Mouse (Mus musculus) thymus, adult 2 months (tissue): ENCODE results near the gene Pnliprp1. TPM values are rescaled to one million over a fixed set of nuclear protein-coding genes. Genes with fewer than 3 reads are reported as not detected.

Experiments
- DNase-seq: peaks from one replicate; pipeline ENCODE4 v3.0.0; 2021
- H3K27ac ChIP-seq: fragments of 200-500 bp; 2 replicates; pipeline ENCODE4 v1.5.1; 2012; ENCODE audit warnings: low read length, control low read depth; ENCODE audit not compliant: control insufficient read depth, insufficient read depth
- H3K27me3 ChIP-seq: fragments of 200-500 bp; 2 replicates; pipeline ENCODE4 v1.6.1; 2012; ENCODE audit warnings: mild to moderate bottlenecking, low read length, moderate library complexity, mixed read lengths; ENCODE audit not compliant: control insufficient read depth, insufficient read depth
- H3K36me3 ChIP-seq: fragments of 200-500 bp; 2 replicates; pipeline ENCODE4 v1.6.1; 2012; ENCODE audit warnings: mild to moderate bottlenecking, low read length, moderate library complexity; ENCODE audit not compliant: control insufficient read depth, insufficient read depth
- H3K4me1 ChIP-seq: fragments of 200-500 bp; replicated peaks from 2 replicates; pipeline ENCODE4 v1.6.1; 2012; ENCODE audit warnings: low read length; ENCODE audit not compliant: control insufficient read depth, insufficient read depth
- H3K4me3 ChIP-seq: fragments of 200-500 bp; 2 replicates; pipeline ENCODE4 v1.5.1; 2012; ENCODE audit warnings: mild to moderate bottlenecking, low read length, control low read depth, moderate library complexity; ENCODE audit not compliant: control insufficient read depth, insufficient read depth
- CTCF ChIP-seq: fragments of 200-500 bp; IDR thresholded peaks from 2 replicates; pipeline ENCODE4 v1.5.1; 2012; ENCODE audit warnings: mild to moderate bottlenecking, control low read depth, low read length, moderate library complexity, borderline replicate concordance; ENCODE audit not compliant: control insufficient read depth, poor library complexity, insufficient read depth; ENCODE audit errors: extremely low read depth
- POLR2A ChIP-seq: fragments of 200-500 bp; IDR thresholded peaks from 2 replicates; pipeline ENCODE4 v1.6.1; 2012; ENCODE audit warnings: mild to moderate bottlenecking, low read length, control low read depth, moderate library complexity; ENCODE audit not compliant: control insufficient read depth, poor library complexity, insufficient read depth; ENCODE audit errors: extremely low read depth
- WGBS: fragments of 180-500 bp; shearing (Covaris S2); methylation state at CpG from one replicate; pipeline ENCODE4 v1.1.7; 2018; 5-methylcytosine and 5-hydroxymethylcytosine counted together
- polyA plus RNA-seq: library from polyadenylated mRNA; depleted of rRNA; stranded (reverse); fragments of >200 nt; gene quantifications from 2 replicates; pipeline ENCODE4 v1.2.3, GENCODE M21; 2012; rRNA removed

The Pnliprp1 gene
- polyA plus RNA-seq = 0.44 TPM in 1 of 2 replicates, not detected in the other

GRCm38 (mm10) chr19:58728445-58729031, at the start of gene Pnliprp1:
TSS of gene Pnliprp1 (plus strand) at chr19:58728887.
- Histone ChIP-seq H3K36me3 (no peaks in the 10 kb centered on the region), H3K4me1 (no peaks in the 10 kb centered on the region), H3K27me3 (no peaks in the 10 kb centered on the region), H3K4me3 (no peak within 1 kb of the TSS), H3K27ac (no peak within 1 kb of the TSS)
- 71% methylated on average over 5 of the region's 5 CpGs for WGBS
- DNase-seq = no peak
- TF ChIP-seq POLR2A = no peak
- TF ChIP-seq CTCF = no peak

- no peaks in the 10 kb centered on the region for H3K4me1 ChIP-seq
- H3K36me3 ChIP-seq = no peaks in the 10 kb centered on the region
- H3K4me3 ChIP-seq = no peak overlapping the region
- H3K27me3 ChIP-seq = no peaks in the 10 kb centered on the region
- 62% methylated on average over 1 of the region's 1 CpGs for WGBS
- no peak for DNase-seq
- TF ChIP-seq CTCF (no peak), POLR2A (no peak)
- H3K27ac ChIP-seq = no peak overlapping the region
Measured at GRCm38 (mm10) chr19:58688933-58689332, 39.8 kb upstream of the Pnliprp1 start.

- WGBS = 91% methylated on average over 3 of the region's 3 CpGs
- no peak for DNase-seq
- no peaks in the 10 kb centered on the region for H3K36me3 ChIP-seq
- no peak for TF ChIP-seq POLR2A
- no peak for TF ChIP-seq CTCF
- H3K4me3 ChIP-seq = no peak overlapping the region
- H3K4me1 ChIP-seq = no peaks in the 10 kb centered on the region
- H3K27me3 ChIP-seq = no peaks in the 10 kb centered on the region
- H3K27ac ChIP-seq = no peak overlapping the region
Measured at GRCm38 (mm10) chr19:58695314-58695713, 33.4 kb upstream of the Pnliprp1 start.

- TF ChIP-seq CTCF = no peak
- TF ChIP-seq POLR2A = no peak
- no peak for DNase-seq
- H3K27ac ChIP-seq = no peak overlapping the region
- H3K27me3 ChIP-seq = no peaks in the 10 kb centered on the region
- no peaks in the 10 kb centered on the region for H3K36me3 ChIP-seq
- H3K4me1 ChIP-seq = no peaks in the 10 kb centered on the region
- H3K4me3 ChIP-seq = no peak overlapping the region
- WGBS = 92% methylated on average over 2 of the region's 2 CpGs
Measured at GRCm38 (mm10) chr19:58696235-58696634, 32.5 kb upstream of the Pnliprp1 start.

- DNase-seq = no peak
- TF ChIP-seq CTCF = no peak
- no peak for TF ChIP-seq POLR2A
- 88% methylated on average over 4 of the region's 4 CpGs for WGBS
Measured at GRCm38 (mm10) chr19:58704556-58704955, 24.1 kb upstream of the Pnliprp1 start.

GRCm38 (mm10) chr19:58708611-58709010, 20.1 kb upstream of the Pnliprp1 start:
- no peaks in the 10 kb centered on the region for H3K36me3 ChIP-seq
- H3K27me3 ChIP-seq = no peaks in the 10 kb centered on the region
- H3K4me3 ChIP-seq = no peak overlapping the region
- no peak for DNase-seq
- H3K27ac ChIP-seq = no peak overlapping the region
- no peaks in the 10 kb centered on the region for H3K4me1 ChIP-seq
- WGBS = 74% methylated on average over 3 of the region's 3 CpGs
- no peak for TF ChIP-seq CTCF
- no peak for TF ChIP-seq POLR2A

More at GRCm38 (mm10) chr19:58704556-58704955, 24.1 kb upstream of the Pnliprp1 start:
- Histone ChIP-seq H3K4me3 (no peak overlapping the region), H3K4me1 (no peaks in the 10 kb centered on the region), H3K36me3 (no peaks in the 10 kb centered on the region), H3K27ac (no peak overlapping the region), H3K27me3 (no peaks in the 10 kb centered on the region)

GRCm38 (mm10) chr19:58717925-58718324, 10.8 kb upstream of the Pnliprp1 start:
- Histone ChIP-seq H3K27me3 (no peaks in the 10 kb centered on the region), H3K27ac (no peak overlapping the region), H3K36me3 (no peaks in the 10 kb centered on the region), H3K4me3 (no peak overlapping the region), H3K4me1 (no peaks in the 10 kb centered on the region)
- no peak for DNase-seq
- TF ChIP-seq CTCF = no peak
- 96% methylated on average over 4 of the region's 4 CpGs for WGBS
